Comparison of ENCODE assay signal across 20 mouse cellular contexts in genomic region chr3:79656682-79657081, GRCm38 (mm10). TPM values are rescaled to one million over a fixed set of nuclear protein-coding genes. Genes with fewer than 3 reads are reported as not detected.
DNase-seq lines count a peak whose midpoint lies in the region; ATAC-seq and TF ChIP-seq lines count a peak whose summit lies in the region.
"Had no signal": no experiment of that assay in that cellular context is flagged by ENCODE, and none has a peak within 500 bp of the region (broad histone marks: within the 10 kb centered on the region; RNA-seq: fewer than 3 reads in every experiment).

No protein-coding gene starts in this region.

- DNase-seq in embryonic facial prominence, embryonic 14.5 days (ENCODE audit: low spot score), result peak; percentile 18
- no peak for DNase-seq in embryonic facial prominence, embryonic 10.5 days (ENCODE audit: low spot score)
- peak; percentile 2 for DNase-seq in kidney, postnatal 14 days
- no peak for DNase-seq in kidney, adult 11 months
- DNase-seq in G1E (ENCODE audit: low spot score), result no peak
- DNase-seq in retina, embryonic 14.5 days (ENCODE audit: low spot score), result peak; percentile 12
- DNase-seq in thymus, postnatal 36 days, result no peak
- DNase-seq: adrenal gland, postnatal 10 days; cerebellum, adult 11-12 months; cerebellum, adult 9-10 months; cerebellum, postnatal 25 days; forebrain, postnatal 0 days; gastrocnemius, postnatal 25 days; heart, postnatal 4 days had no signal

- TF ChIP-seq CTCF in G1E (IDR thresholded peaks at IDR 0.05; ENCODE audit: low read depth, low read length), result no peak

- no peaks in the 10 kb centered on the region for H3K9me3 ChIP-seq in embryonic facial prominence, embryonic 14.5 days (ENCODE audit: control insufficient read depth, low read length)
- H3K9me3 ChIP-seq in embryonic facial prominence, embryonic 10.5 days, result no peaks in the 10 kb centered on the region
- no peaks in the 10 kb centered on the region for H3K9me3 ChIP-seq in G1E (replicated peaks)
- H3K9me3 ChIP-seq in hindbrain, embryonic 16.5 days (ENCODE audit: control insufficient read depth, low read length), result no peaks in the 10 kb centered on the region
- H3K9me3 ChIP-seq: embryonic facial prominence, embryonic 13.5 days; forebrain, embryonic 13.5 days; heart, embryonic 13.5 days; hindbrain, embryonic 12.5 days had no signal

- no peak overlapping the region for H3K4me2 ChIP-seq in embryonic facial prominence, embryonic 14.5 days (ENCODE audit: low read depth, low read length)
- H3K4me2 ChIP-seq in hindbrain, embryonic 16.5 days (ENCODE audit: low read length), result no peak overlapping the region
- H3K4me2 ChIP-seq: embryonic facial prominence, embryonic 13.5 days; forebrain, embryonic 13.5 days; heart, embryonic 13.5 days; hindbrain, embryonic 12.5 days had no signal

- no peaks in the 10 kb centered on the region for H3K27me3 ChIP-seq in embryonic facial prominence, embryonic 14.5 days (replicated peaks; ENCODE audit: control insufficient read depth, insufficient read depth, low read length)
- H3K27me3 ChIP-seq in embryonic facial prominence, embryonic 10.5 days (replicated peaks; ENCODE audit: low read depth, poor library complexity, severe bottlenecking), result no peaks in the 10 kb centered on the region
- peaks cover 16% of the 10 kb centered on the region; the same call in 1 of the 2 replicates for H3K27me3 ChIP-seq in G1E (ENCODE audit: insufficient read depth, low read length)
- no peaks in the 10 kb centered on the region for H3K27me3 ChIP-seq in hindbrain, embryonic 16.5 days (replicated peaks; ENCODE audit: control insufficient read depth, insufficient read depth, low read length)
- H3K27me3 ChIP-seq: embryonic facial prominence, embryonic 13.5 days; forebrain, embryonic 13.5 days; heart, embryonic 13.5 days; hindbrain, embryonic 12.5 days had no signal

- no peak overlapping the region for H3K9ac ChIP-seq in embryonic facial prominence, embryonic 14.5 days (ENCODE audit: low read depth, low read length)
- H3K9ac ChIP-seq in hindbrain, embryonic 16.5 days (ENCODE audit: low read depth, low read length), result no peak overlapping the region
- H3K9ac ChIP-seq: embryonic facial prominence, embryonic 13.5 days; forebrain, embryonic 13.5 days; forebrain, postnatal 0 days; heart, embryonic 13.5 days; hindbrain, embryonic 12.5 days had no signal

- no peak for ATAC-seq in embryonic facial prominence, embryonic 14.5 days (ENCODE audit: low read depth)
- peak; percentile 8; the same call in 1 of the 2 replicates for ATAC-seq in G1E (ENCODE audit: extremely low read depth, insufficient number of reproducible peaks, low FRiP score, poor library complexity, severe bottlenecking)
- no peak for ATAC-seq in hindbrain, embryonic 16.5 days
- ATAC-seq: forebrain, embryonic 13.5 days; forebrain, postnatal 0 days; hindbrain, postnatal 0 days had no signal

- H3K36me3 ChIP-seq in embryonic facial prominence, embryonic 14.5 days (ENCODE audit: control insufficient read depth, insufficient read depth, low read length), result no peaks in the 10 kb centered on the region
- no peaks in the 10 kb centered on the region for H3K36me3 ChIP-seq in embryonic facial prominence, embryonic 10.5 days (replicated peaks)
- no peaks in the 10 kb centered on the region for H3K36me3 ChIP-seq in G1E (replicated peaks)
- H3K36me3 ChIP-seq in hindbrain, embryonic 16.5 days (ENCODE audit: control insufficient read depth, insufficient read depth, low read length), result no peaks in the 10 kb centered on the region
- H3K36me3 ChIP-seq: embryonic facial prominence, embryonic 13.5 days; heart, embryonic 13.5 days; hindbrain, embryonic 12.5 days had no signal

- H3K4me1 ChIP-seq in embryonic facial prominence, embryonic 14.5 days (ENCODE audit: control insufficient read depth, insufficient read depth, low read length), result no peaks in the 10 kb centered on the region
- no peaks in the 10 kb centered on the region for H3K4me1 ChIP-seq in embryonic facial prominence, embryonic 10.5 days
- peaks cover 8% of the 10 kb centered on the region for H3K4me1 ChIP-seq in G1E (ENCODE audit: insufficient read depth, low read depth, low read length)
- no peaks in the 10 kb centered on the region for H3K4me1 ChIP-seq in hindbrain, embryonic 16.5 days (ENCODE audit: control insufficient read depth, insufficient read depth, low read depth, low read length)
- H3K4me1 ChIP-seq: embryonic facial prominence, embryonic 13.5 days; forebrain, embryonic 13.5 days; heart, embryonic 13.5 days; hindbrain, embryonic 12.5 days had no signal

- H3K4me3 ChIP-seq in embryonic facial prominence, embryonic 14.5 days (ENCODE audit: low read depth, low read length), result no peak overlapping the region
- no peak overlapping the region for H3K4me3 ChIP-seq in embryonic facial prominence, embryonic 10.5 days
- no peak overlapping the region for H3K4me3 ChIP-seq in G1E (ENCODE audit: low read depth, low read length)
- H3K4me3 ChIP-seq in hindbrain, embryonic 16.5 days (ENCODE audit: low read length), result no peak overlapping the region
- H3K4me3 ChIP-seq: embryonic facial prominence, embryonic 13.5 days; forebrain, embryonic 13.5 days; heart, embryonic 13.5 days; hindbrain, embryonic 12.5 days had no signal

- 62% methylated on average over 5 of the region's 5 CpGs for WGBS in embryonic facial prominence, embryonic 14.5 days
- 73% methylated on average over 5 of the region's 5 CpGs for WGBS in embryonic facial prominence, embryonic 10.5 days
- 49% methylated on average over 5 of the region's 5 CpGs for WGBS in hindbrain, embryonic 16.5 days

- no peak overlapping the region for H3K27ac ChIP-seq in embryonic facial prominence, embryonic 14.5 days (replicated peaks; ENCODE audit: low read depth, low read length)
- H3K27ac ChIP-seq in embryonic facial prominence, embryonic 10.5 days (replicated peaks), result no peak overlapping the region
- H3K27ac ChIP-seq in hindbrain, embryonic 16.5 days (ENCODE audit: low read depth, low read length), result no peak overlapping the region
- H3K27ac ChIP-seq: embryonic facial prominence, embryonic 13.5 days; forebrain, embryonic 13.5 days; heart, embryonic 13.5 days; hindbrain, embryonic 12.5 days; hindbrain, postnatal 0 days had no signal

RNA-seq across cellular contexts. Expression of gene Etfdh, which starts 27.4 kb away (rescaled TPM):
- 59.4 and 62.4 TPM in 2 replicates for polyA plus RNA-seq in embryonic facial prominence, embryonic 14.5 days (2014; fragmentation: Nextera tagmentation; extraction: Ambion mirVana)
- polyA plus RNA-seq in embryonic facial prominence, embryonic 10.5 days (2016; fragmentation: Nextera tagmentation; extraction: Ambion mirVana), result 45.3 and 48.4 TPM in 2 replicates
- total RNA-seq in G1E (2014; fragmentation: Nextera tagmentation) (54.1 and 58.2 TPM in 2 replicates), G1E (2017) (59.9 and 63.9 TPM in 2 replicates)
- 19.0 and 20.4 TPM in 2 replicates for polyA plus RNA-seq in G1E (2012)
- polyA plus RNA-seq in hindbrain, embryonic 16.5 days (2015; fragmentation: Nextera tagmentation; extraction: Ambion mirVana), result 45.4 and 45.6 TPM in 2 replicates

RNA-seq across cellular contexts. Expression of gene 4930579G24Rik, which starts 27.8 kb away (rescaled TPM):
- polyA plus RNA-seq in embryonic facial prominence, embryonic 14.5 days (2014; fragmentation: Nextera tagmentation; extraction: Ambion mirVana), result 23.3 and 26.5 TPM in 2 replicates
- 33.0 and 34.4 TPM in 2 replicates for polyA plus RNA-seq in embryonic facial prominence, embryonic 10.5 days (2016; fragmentation: Nextera tagmentation; extraction: Ambion mirVana)
- total RNA-seq in G1E (2014; fragmentation: Nextera tagmentation) (48.3 and 48.5 TPM in 2 replicates), G1E (2017) (16.0 and 17.4 TPM in 2 replicates)
- polyA plus RNA-seq in G1E (2012), result 2.3 and 3.4 TPM in 2 replicates
- 6.1 and 6.4 TPM in 2 replicates for polyA plus RNA-seq in hindbrain, embryonic 16.5 days (2015; fragmentation: Nextera tagmentation; extraction: Ambion mirVana)

Comparison
In these comparisons a context has a peak if more than half of its experiments do, and no peak if none do; other contexts are left out.
1. DNase-seq: peak in embryonic facial prominence, embryonic 14.5 days (single experiment), kidney, postnatal 14 days (single experiment) and retina, embryonic 14.5 days (single experiment); none in embryonic facial prominence, embryonic 10.5 days (single experiment), kidney, adult 11 months (single experiment), G1E (single experiment) and thymus, postnatal 36 days (0 of 2).